Mouse (Mus musculus): Measurements from ENCODE around the gene Ndufs1. TPM values are rescaled to one million over a fixed set of nuclear protein-coding genes. Genes with fewer than 3 reads are reported as not detected.

Ndufs1 gene
- polyA plus RNA-seq, 1 experiment = 2.1 TPM

GRCm38 (mm10) chr1:63204660-63205394, 28.2 kb upstream of the Ndufs1 start:
- Histone ChIP-seq H3K4me1 (ENCODE audit: control insufficient read depth) (no peaks in the 10 kb centered on the region), H3K9me3 (ENCODE audit: control insufficient read depth, low read length) (no peaks in the 10 kb centered on the region; the same call in 1 of the 2 replicates), H3K36me3 (ENCODE audit: control insufficient read depth) (no peaks in the 10 kb centered on the region), H3K4me3 (replicated peaks) (no peak overlapping the region), H3K27me3 (ENCODE audit: control insufficient read depth) (no peaks in the 10 kb centered on the region)
- TF ChIP-seq TAL1 (IDR thresholded peaks at IDR 0.05; ENCODE audit: low read length) (no peak), GATA1 (IDR thresholded peaks at IDR 0.05; ENCODE audit: low read length) (no peak)

- TF ChIP-seq TAL1 (IDR thresholded peaks at IDR 0.05; ENCODE audit: low read length) = no peak
- TF ChIP-seq GATA1 (IDR thresholded peaks at IDR 0.05; ENCODE audit: low read length) = no peak
Measured at GRCm38 (mm10) chr1:63203950-63204659, 27.5 kb upstream of the Ndufs1 start.

GRCm38 (mm10) chr1:63203471-63203870, 26.8 kb upstream of the Ndufs1 start:
- no peaks in the 10 kb centered on the region for H3K36me3 ChIP-seq (ENCODE audit: control insufficient read depth)
- no peaks in the 10 kb centered on the region for H3K27me3 ChIP-seq (ENCODE audit: control insufficient read depth)
- no peak overlapping the region for H3K4me3 ChIP-seq (replicated peaks)
- H3K4me1 ChIP-seq (ENCODE audit: control insufficient read depth) = no peaks in the 10 kb centered on the region
- H3K9me3 ChIP-seq (ENCODE audit: control insufficient read depth, low read length) = no peaks in the 10 kb centered on the region; the same call in 1 of the 2 replicates
- no peak for TF ChIP-seq TAL1 (IDR thresholded peaks at IDR 0.05; ENCODE audit: low read length)
- TF ChIP-seq GATA1 (IDR thresholded peaks at IDR 0.05; ENCODE audit: low read length) = no peak

More at GRCm38 (mm10) chr1:63203950-63204659, 27.5 kb upstream of the Ndufs1 start:
- no peaks in the 10 kb centered on the region for H3K4me1 ChIP-seq (ENCODE audit: control insufficient read depth)
- no peaks in the 10 kb centered on the region; the same call in 1 of the 2 replicates for H3K9me3 ChIP-seq (ENCODE audit: control insufficient read depth, low read length)
- no peak overlapping the region for H3K4me3 ChIP-seq (replicated peaks)
- no peaks in the 10 kb centered on the region for H3K36me3 ChIP-seq (ENCODE audit: control insufficient read depth)
- H3K27me3 ChIP-seq (ENCODE audit: control insufficient read depth) = no peaks in the 10 kb centered on the region

- TF ChIP-seq GATA1 (IDR thresholded peaks at IDR 0.05; ENCODE audit: low read length) = no peak
- TF ChIP-seq TAL1 (IDR thresholded peaks at IDR 0.05; ENCODE audit: low read length) = no peak
- Histone ChIP-seq H3K4me3 (replicated peaks) (no peak overlapping the region), H3K27me3 (ENCODE audit: control insufficient read depth) (no peaks in the 10 kb centered on the region), H3K4me1 (ENCODE audit: control insufficient read depth) (no peaks in the 10 kb centered on the region), H3K36me3 (ENCODE audit: control insufficient read depth) (no peaks in the 10 kb centered on the region), H3K9me3 (ENCODE audit: control insufficient read depth, low read length) (no peaks in the 10 kb centered on the region; the same call in 1 of the 2 replicates)
Measured at GRCm38 (mm10) chr1:63201672-63202071, 25.0 kb upstream of the Ndufs1 start.

DNA sequence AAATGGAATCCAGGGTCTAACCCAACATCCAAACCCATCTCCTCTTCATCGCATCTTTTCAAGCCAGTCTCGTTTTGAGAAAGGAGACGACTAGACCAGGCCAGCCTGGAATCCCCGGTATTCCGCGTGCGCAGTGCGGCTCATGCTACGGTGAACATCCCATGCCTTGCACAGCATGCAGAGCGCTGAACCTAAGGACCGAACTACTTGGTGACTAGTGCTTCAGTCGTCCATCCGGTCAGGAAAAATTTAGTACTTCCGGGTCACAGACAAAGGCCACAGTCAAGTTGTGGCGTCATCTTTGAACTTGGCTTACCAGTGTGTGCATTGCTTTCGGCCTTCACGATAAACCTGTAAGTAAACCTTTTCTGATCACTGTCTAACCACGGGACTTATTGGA, 23.7 kb upstream of the Ndufs1 start:
- Histone ChIP-seq H3K4me3 (replicated peaks) (no peak overlapping the region), H3K36me3 (ENCODE audit: control insufficient read depth) (no peaks in the 10 kb centered on the region), H3K27me3 (ENCODE audit: control insufficient read depth) (no peaks in the 10 kb centered on the region), H3K4me1 (ENCODE audit: control insufficient read depth) (no peaks in the 10 kb centered on the region), H3K9me3 (ENCODE audit: control insufficient read depth, low read length) (no peaks in the 10 kb centered on the region; the same call in 1 of the 2 replicates)
- TF ChIP-seq GATA1 (IDR thresholded peaks at IDR 0.05; ENCODE audit: low read length) (no peak), TAL1 (IDR thresholded peaks at IDR 0.05; ENCODE audit: low read length) (no peak)

- H3K4me1 ChIP-seq (ENCODE audit: control insufficient read depth) = no peaks in the 10 kb centered on the region
- no peaks in the 10 kb centered on the region; the same call in 1 of the 2 replicates for H3K9me3 ChIP-seq (ENCODE audit: control insufficient read depth, low read length)
- TF ChIP-seq GATA1 (IDR thresholded peaks at IDR 0.05; ENCODE audit: low read length) (no peak), TAL1 (IDR thresholded peaks at IDR 0.05; ENCODE audit: low read length) (no peak)
- no peaks in the 10 kb centered on the region for H3K36me3 ChIP-seq (ENCODE audit: control insufficient read depth)
- no peaks in the 10 kb centered on the region for H3K27me3 ChIP-seq (ENCODE audit: control insufficient read depth)
- no peak overlapping the region for H3K4me3 ChIP-seq (replicated peaks)
Measured at GRCm38 (mm10) chr1:63199387-63199786, 22.8 kb upstream of the Ndufs1 start.

DNA sequence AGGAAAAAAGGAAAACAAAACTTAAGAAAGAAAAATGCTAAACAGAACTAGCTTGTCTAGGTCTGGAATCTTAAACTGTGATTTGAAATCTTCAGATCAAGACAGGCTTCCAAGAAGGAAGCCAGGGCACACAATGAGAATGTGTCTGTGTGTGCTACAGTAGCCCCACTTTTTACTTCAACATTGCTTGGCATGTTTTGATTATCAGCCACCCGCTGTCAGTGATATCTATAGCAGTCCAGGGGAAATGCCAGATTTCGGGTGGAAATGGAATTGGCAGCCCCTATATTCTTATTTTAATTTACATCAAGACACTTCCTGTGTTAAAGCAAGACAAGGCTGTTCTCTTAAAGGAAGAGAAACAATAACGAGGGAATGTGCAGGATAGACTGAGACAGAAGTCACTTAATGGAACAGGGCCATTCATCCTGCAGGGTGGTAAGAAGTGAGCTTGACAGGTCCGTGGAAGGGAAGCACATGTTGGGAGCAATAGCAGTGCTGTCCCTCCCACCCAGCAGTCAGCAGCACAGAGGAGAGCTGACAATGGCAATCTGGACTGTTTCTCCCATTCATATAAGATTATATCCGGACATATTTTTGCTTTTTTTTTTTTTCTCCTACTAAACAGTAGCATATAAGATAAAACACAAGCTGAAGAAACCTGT, 19.3 kb upstream of the Ndufs1 start:
- no peak for TF ChIP-seq GATA1 (IDR thresholded peaks at IDR 0.05; ENCODE audit: low read length)
- Histone ChIP-seq H3K4me3 (replicated peaks) (no peak overlapping the region), H3K4me1 (ENCODE audit: control insufficient read depth) (no peaks in the 10 kb centered on the region), H3K36me3 (ENCODE audit: control insufficient read depth) (no peaks in the 10 kb centered on the region), H3K27me3 (ENCODE audit: control insufficient read depth) (no peaks in the 10 kb centered on the region), H3K9me3 (ENCODE audit: control insufficient read depth, low read length) (no peaks in the 10 kb centered on the region; the same call in 1 of the 2 replicates)

- no peaks in the 10 kb centered on the region for H3K36me3 ChIP-seq (ENCODE audit: control insufficient read depth)
- H3K4me1 ChIP-seq (ENCODE audit: control insufficient read depth) = no peaks in the 10 kb centered on the region
- no peak for TF ChIP-seq GATA1 (IDR thresholded peaks at IDR 0.05; ENCODE audit: low read length)
- H3K9me3 ChIP-seq (ENCODE audit: control insufficient read depth, low read length) = no peaks in the 10 kb centered on the region
- no peak overlapping the region for H3K4me3 ChIP-seq (replicated peaks)
- no peaks in the 10 kb centered on the region for H3K27me3 ChIP-seq (ENCODE audit: control insufficient read depth)
Measured at GRCm38 (mm10) chr1:63192306-63193065, 15.9 kb upstream of the Ndufs1 start.

Measured in erythroblast, embryonic 14.5 days (primary cell).